18 mouse cellular contexts compared by ENCODE assay signal in genomic region chr6:100276344-100276743, GRCm38 (mm10).
"Had no signal": no experiment of that assay in that cellular context is flagged by ENCODE, and none has a peak within 500 bp of the region (broad histone marks: within the 10 kb centered on the region; RNA-seq: fewer than 3 reads in every experiment).

No protein-coding gene starts in this region.

- H3K9ac ChIP-seq: liver, embryonic 15.5 days; lung, embryonic 14.5 days; midbrain, embryonic 12.5 days; neural tube, embryonic 13.5 days; neural tube, embryonic 15.5 days; stomach, embryonic 15.5 days had no signal

- H3K27ac ChIP-seq: liver, embryonic 15.5 days; midbrain, embryonic 10.5 days; midbrain, embryonic 12.5 days; neural tube, embryonic 13.5 days; neural tube, embryonic 15.5 days; stomach, embryonic 15.5 days; stomach, postnatal 0 days had no signal

- H3K4me2 ChIP-seq: liver, embryonic 15.5 days; lung, embryonic 14.5 days; midbrain, embryonic 12.5 days; neural tube, embryonic 13.5 days; neural tube, embryonic 15.5 days; stomach, embryonic 15.5 days had no signal

- H3K4me3 ChIP-seq: liver, embryonic 15.5 days; midbrain, embryonic 10.5 days; midbrain, embryonic 12.5 days; myocyte; neural tube, embryonic 13.5 days; neural tube, embryonic 15.5 days; stomach, embryonic 15.5 days had no signal

- H3K27me3 ChIP-seq: liver, embryonic 15.5 days; midbrain, embryonic 12.5 days; neural tube, embryonic 13.5 days; neural tube, embryonic 15.5 days; stomach, embryonic 15.5 days had no signal

- DNase-seq: lung, adult 18-20 months; lung, embryonic 14.5 days; lung, postnatal 10 days; lung, postnatal 4 days; midbrain, embryonic 14.5 days; right cerebral cortex, postnatal 14 days; thymus, adult 2 months; thymus, postnatal 25 days; thymus, postnatal 4 days had no signal

- ATAC-seq: midbrain, embryonic 16.5 days had no signal

- H3K9me3 ChIP-seq: liver, embryonic 15.5 days; midbrain, embryonic 10.5 days; midbrain, embryonic 12.5 days; neural tube, embryonic 13.5 days; neural tube, embryonic 15.5 days; stomach, embryonic 15.5 days had no signal

- H3K36me3 ChIP-seq: liver, embryonic 15.5 days; midbrain, embryonic 12.5 days; neural tube, embryonic 13.5 days; neural tube, embryonic 15.5 days; stomach, embryonic 15.5 days had no signal
